Mouse (Mus musculus) C2C12 (cell line): Measurements from ENCODE around the gene Plxna4.

Experiments
- CEBPB ChIP-seq: IDR thresholded peaks from one replicate; pipeline ENCODE4 v1.6.1; 2011; ENCODE audit warnings: low read depth, mild to moderate bottlenecking, control low read depth, moderate library complexity
- CTCF ChIP-seq: IDR thresholded peaks from one replicate; pipeline ENCODE4 v1.5.1; 2011; ENCODE audit not compliant: control insufficient read depth, insufficient read depth, insufficient read length
- MAX ChIP-seq: IDR thresholded peaks from one replicate; pipeline ENCODE4 v1.6.1; 2011; ENCODE audit warnings: mild to moderate bottlenecking, control low read depth
- MYOD1 ChIP-seq: IDR thresholded peaks from one replicate; pipeline ENCODE4 v1.6.1; 2011; ENCODE audit warnings: low read depth; ENCODE audit not compliant: control insufficient read depth, insufficient read length
- USF1 ChIP-seq: IDR thresholded peaks from one replicate; pipeline ENCODE4 v1.6.1; 2011; ENCODE audit warnings: low read depth, mild to moderate bottlenecking, control low read depth, moderate library complexity

GRCm38 (mm10) chr6:32208951-32209350 is 379.0 kb downstream of the Plxna4 start:
- TF ChIP-seq CTCF (no peak), USF1 (no peak), CEBPB (no peak), MYOD1 (no peak), MAX (no peak)
